Mouse (Mus musculus) retina, postnatal 7 days (tissue): Measurements from ENCODE around the gene Gm27021.

Experiments
- DNase-seq: peaks from one replicate; pipeline ENCODE4 v3.0.0-alpha.2; 2012; ENCODE audit warnings: low read depth, low spot score

Gm27021 gene

GRCm38 (mm10) chr8:120667561-120668373 is at the start of gene Gm27021, which contains the start of gene Cox4i1:
TSS of gene Gm27021 (minus strand) at chr8:120668079.
TSS of gene Cox4i1 (plus strand) at chr8:120668222.
- peak; percentile 87 for DNase-seq

- DNase-seq, result no peak
These were observed 48.3 kb upstream of the Gm27021 start for GRCm38 (mm10) chr8:120715996-120716680.

- no peak for DNase-seq
These were observed 47.3 kb upstream of the Gm27021 start for GRCm38 (mm10) chr8:120715200-120715599.

GRCm38 (mm10) chr8:120709176-120709575 is 41.3 kb upstream of the Gm27021 start:
- DNase-seq, result no peak

- no peak for DNase-seq
These were observed 38.3 kb upstream of the Gm27021 start for GRCm38 (mm10) chr8:120706193-120706592.

- no peak for DNase-seq
These were observed 37.3 kb upstream of the Gm27021 start for GRCm38 (mm10) chr8:120705163-120705562.

GRCm38 (mm10) chr8:120704203-120704602 is 36.3 kb upstream of the Gm27021 start:
- no peak for DNase-seq

- DNase-seq, result no peak
These were observed 34.0 kb upstream of the Gm27021 start for GRCm38 (mm10) chr8:120701758-120702465.

GRCm38 (mm10) chr8:120700053-120700452 is 32.2 kb upstream of the Gm27021 start:
- DNase-seq, result no peak

- no peak for DNase-seq
These were observed 31.7 kb upstream of the Gm27021 start for GRCm38 (mm10) chr8:120699565-120699964.

- DNase-seq, result no peak
These were observed 31.2 kb upstream of the Gm27021 start for GRCm38 (mm10) chr8:120699079-120699478.

GRCm38 (mm10) chr8:120698426-120698825 is 30.5 kb upstream of the Gm27021 start:
- DNase-seq, result no peak

GRCm38 (mm10) chr8:120697979-120698272 is 30.0 kb upstream of the Gm27021 start:
- no peak for DNase-seq

GRCm38 (mm10) chr8:120697154-120697978 is 29.5 kb upstream of the Gm27021 start:
- DNase-seq, result no peak

- DNase-seq, result no peak
These were observed 28.7 kb upstream of the Gm27021 start for GRCm38 (mm10) chr8:120696401-120697153.

- DNase-seq, result no peak
These were observed 26.1 kb upstream of the Gm27021 start for GRCm38 (mm10) chr8:120693861-120694493.

GRCm38 (mm10) chr8:120692934-120693333 is 25.1 kb upstream of the Gm27021 start:
- no peak for DNase-seq

- DNase-seq, result no peak
These were observed 20.6 kb upstream of the Gm27021 start for GRCm38 (mm10) chr8:120688511-120688910.

GRCm38 (mm10) chr8:120687786-120688185 is 19.9 kb upstream of the Gm27021 start:
- no peak for DNase-seq

- no peak for DNase-seq
These were observed 18.7 kb upstream of the Gm27021 start for GRCm38 (mm10) chr8:120686576-120686975.
